In genomic region chr5:113907786-113908567, GRCm38 (mm10) we compare ENCODE assay signal across 8 mouse cellular contexts. TPM values are rescaled to one million over a fixed set of nuclear protein-coding genes. Genes with fewer than 3 reads are reported as not detected.
DNase-seq lines count a peak whose midpoint lies in the region; ATAC-seq lines count a peak whose summit lies in the region.

No protein-coding gene starts in this region.

- H3K27me3 ChIP-seq in liver, embryonic 11.5 days (replicated peaks; ENCODE audit: control insufficient read depth, insufficient read depth, low read length): no peaks in the 10 kb centered on the region
- H3K27me3 ChIP-seq in stomach, embryonic 15.5 days (replicated peaks): no peaks in the 10 kb centered on the region

- 1% methylated on average over 66 of the region's 69 CpGs for WGBS in liver, embryonic 11.5 days
- under 1% methylated on average over 68 of the region's 69 CpGs for WGBS in stomach, embryonic 15.5 days

- peak overlapping the region; percentile 97 for H3K9ac ChIP-seq in liver, embryonic 11.5 days (ENCODE audit: low read depth, low read length)
- H3K9ac ChIP-seq in stomach, embryonic 15.5 days: peak overlapping the region; percentile 91

- DNase-seq in 3T3-L1 (ENCODE audit: low read depth, low spot score): peak; percentile 67
- peak; percentile 48 to 59 for DNase-seq in adrenal gland, adult 18-20 months (ENCODE audit: low spot score in 2 of 2)
- peak; percentile 63 for DNase-seq in embryo, embryonic 9.5 days (ENCODE audit: extremely low spot score)
- peak; percentile 73 to 85 for DNase-seq in heart, adult 18-20 months
- peak; percentile 54 for DNase-seq in kidney, adult 11 months
- DNase-seq in liver, embryonic 11.5 days (ENCODE audit: low spot score): peak; percentile 77
- peak; percentile 71 to 79 for DNase-seq in monocyte, adult 2 months (ENCODE audit: low read depth in 1 of 2, low spot score in 2 of 2)

- ATAC-seq in liver, embryonic 11.5 days (replicated peaks; ENCODE audit: low FRiP score): peak; percentile 79
- ATAC-seq in stomach, embryonic 15.5 days (ENCODE audit: insufficient read depth, low FRiP score, low read depth): peak; percentile 66

- H3K36me3 ChIP-seq in liver, embryonic 11.5 days (ENCODE audit: control insufficient read depth, insufficient read depth, low read length): no peaks in the 10 kb centered on the region
- no peaks in the 10 kb centered on the region for H3K36me3 ChIP-seq in stomach, embryonic 15.5 days

- no peaks in the 10 kb centered on the region for H3K9me3 ChIP-seq in liver, embryonic 11.5 days (ENCODE audit: control insufficient read depth, low read length)
- H3K9me3 ChIP-seq in stomach, embryonic 15.5 days: no peaks in the 10 kb centered on the region

- peak overlapping the region; percentile 93 for H3K4me2 ChIP-seq in liver, embryonic 11.5 days
- H3K4me2 ChIP-seq in stomach, embryonic 15.5 days: peak overlapping the region; percentile 81

- peak overlapping the region; percentile 98 for H3K4me3 ChIP-seq in liver, embryonic 11.5 days (ENCODE audit: low read depth, low read length)
- H3K4me3 ChIP-seq in stomach, embryonic 15.5 days (replicated peaks): peak overlapping the region; percentile 98

- H3K4me1 ChIP-seq in liver, embryonic 11.5 days (replicated peaks; ENCODE audit: control insufficient read depth, insufficient read depth, low read length): peaks cover 61% of the 10 kb centered on the region
- H3K4me1 ChIP-seq in stomach, embryonic 15.5 days: peaks cover 26% of the 10 kb centered on the region

- peak overlapping the region; percentile 98 for H3K27ac ChIP-seq in liver, embryonic 11.5 days (ENCODE audit: low read depth, low read length)
- H3K27ac ChIP-seq in stomach, embryonic 15.5 days: peak overlapping the region; percentile 97

RNA-seq across cellular contexts. Expression of gene Coro1c, which starts 0.6 kb away (rescaled TPM):
- 10 to 100 TPM; 43.9 to 56.3 TPM for total RNA-seq in adrenal gland, adult 18-20 months (2021)
- 10 to 100 TPM; 30.3 to 33.1 TPM for total RNA-seq in heart, adult 18-20 months (2021)
- polyA plus RNA-seq in liver, embryonic 11.5 days (2014; fragmentation: Nextera tagmentation; extraction: Ambion mirVana): 122 and 137 TPM in 2 replicates
- 129 and 144 TPM in 2 replicates for polyA plus RNA-seq in stomach, embryonic 15.5 days (2015; fragmentation: Nextera tagmentation; extraction: Ambion mirVana)

Comparison
In these comparisons a context has a peak if more than half of its experiments do, and no peak if none do; other contexts are left out.
1. Peak in every context shown above with its lines: DNase-seq, ATAC-seq, H3K4me3 ChIP-seq and H3K27ac ChIP-seq.